Mouse (Mus musculus): ENCODE data around the gene Nkx2-3.

Gene Nkx2-3

GRCm38 (mm10) chr19:43619916-43620479, 7.9 kb downstream of the Nkx2-3 start:
- DNase-seq, result no peak

GRCm38 (mm10) chr19:43623913-43624312, 11.8 kb downstream of the Nkx2-3 start:
- DNase-seq, result peak; percentile 76

- DNase-seq, result no peak
These were observed 14.0 kb downstream of the Nkx2-3 start for GRCm38 (mm10) chr19:43626160-43626559.

GRCm38 (mm10) chr19:43627345-43627744, 15.2 kb downstream of the Nkx2-3 start:
- DNase-seq, result no peak

GRCm38 (mm10) chr19:43629088-43629487, 17.0 kb downstream of the Nkx2-3 start:
- no peak for DNase-seq

GRCm38 (mm10) chr19:43630466-43631251, 18.5 kb downstream of the Nkx2-3 start:
- peak; percentile 90 for DNase-seq

GRCm38 (mm10) chr19:43641833-43642232, 29.7 kb downstream of the Nkx2-3 start:
- DNase-seq, result no peak

- DNase-seq, result no peak
These were observed 30.7 kb downstream of the Nkx2-3 start for GRCm38 (mm10) chr19:43642843-43643242.

GRCm38 (mm10) chr19:43645508-43645907, 33.4 kb downstream of the Nkx2-3 start:
- DNase-seq, result no peak

GRCm38 (mm10) chr19:43646852-43647251, 34.7 kb downstream of the Nkx2-3 start:
- no peak for DNase-seq

- no peak for DNase-seq
These were observed 35.1 kb downstream of the Nkx2-3 start for GRCm38 (mm10) chr19:43647261-43647660.

- DNase-seq, result no peak
These were observed 36.2 kb downstream of the Nkx2-3 start for GRCm38 (mm10) chr19:43648343-43648742.

- DNase-seq, result no peak
These were observed 39.2 kb downstream of the Nkx2-3 start for GRCm38 (mm10) chr19:43651241-43651785.

GRCm38 (mm10) chr19:43655735-43656492, 43.8 kb downstream of the Nkx2-3 start:
- DNase-seq, result peak; percentile 77

- DNase-seq, result no peak
These were observed 47.5 kb downstream of the Nkx2-3 start for GRCm38 (mm10) chr19:43659632-43660031.

- DNase-seq, result no peak
These were observed 48.6 kb downstream of the Nkx2-3 start for GRCm38 (mm10) chr19:43660774-43661173.

GRCm38 (mm10) chr19:43662176-43662967, 50.2 kb downstream of the Nkx2-3 start:
- DNase-seq, result peak; percentile 50

GRCm38 (mm10) chr19:43663471-43663870, 51.3 kb downstream of the Nkx2-3 start:
- DNase-seq, result no peak

All from lung, postnatal 10 days (tissue).